Mouse (Mus musculus) hindbrain, postnatal 0 days (tissue): ENCODE data around the gene Hspb2. TPM values are rescaled to one million over a fixed set of nuclear protein-coding genes. Genes with fewer than 3 reads are reported as not detected.
A peak's percentile ranks its signal among the peaks of the same experiment; 100 is the strongest.

Source experiments
- ATAC-seq: fragments of 200-750 bp; cut with Nextera tagmentation; 2 replicates; pipeline ENCODE4 v1.8.0; 2017; ENCODE audit warnings: mild to moderate bottlenecking, moderate TSS enrichment, moderate library complexity
- DNase-seq: peaks from one replicate; pipeline ENCODE4 v3.0.0-alpha.2; 2015; ENCODE audit warnings: low spot score
- H3K27ac ChIP-seq: fragments of 300-500 bp; sonication (generic); 2 replicates; pipeline ENCODE4 v1.5.1; 2014; ENCODE audit warnings: mild to moderate bottlenecking
- H3K27me3 ChIP-seq: fragments of 300-500 bp; sonication (generic); 2 replicates; pipeline ENCODE4 v1.6.1; 2014; ENCODE audit warnings: low read length, mixed read lengths; ENCODE audit not compliant: insufficient read depth
- H3K36me3 ChIP-seq: fragments of 300-500 bp; sonication (generic); 2 replicates; pipeline ENCODE4 v1.6.1; 2014; ENCODE audit warnings: low read length, mixed read lengths; ENCODE audit not compliant: insufficient read depth
- H3K4me1 ChIP-seq: fragments of 300-500 bp; sonication (generic); 2 replicates; pipeline ENCODE4 v1.6.1; 2014; ENCODE audit warnings: antibody characterized with exemption, low read length, mixed read lengths; ENCODE audit not compliant: insufficient read depth
- H3K4me2 ChIP-seq: fragments of 300-500 bp; sonication (generic); 2 replicates; pipeline ENCODE4 v1.6.1; 2014; ENCODE audit warnings: low read depth, mild to moderate bottlenecking, low read length, moderate library complexity, mixed read lengths
- H3K4me3 ChIP-seq: fragments of 300-500 bp; sonication (generic); 2 replicates; pipeline ENCODE4 v1.5.1; 2014; ENCODE audit warnings: low read length
- H3K9ac ChIP-seq: fragments of 300-500 bp; sonication (generic); replicated peaks from 2 replicates; pipeline ENCODE4 v1.6.1; 2014; ENCODE audit warnings: mild to moderate bottlenecking, low read length, moderate library complexity, mixed read lengths
- H3K9me3 ChIP-seq: fragments of 300-500 bp; sonication (generic); 2 replicates; pipeline ENCODE4 v1.6.1; 2016; ENCODE audit warnings: low read length, mixed read lengths
- CTCF ChIP-seq: IDR thresholded peaks from 2 replicates; pipeline ENCODE4 v1.5.1; 2016; ENCODE audit warnings: antibody characterized with exemption, control low read depth, low read depth
- WGBS: fragments of 180-500 bp; shearing (Covaris S2); extraction: QIAGEN DNeasy Blood & Tissue Kit; methylation state at CpG from one replicate; pipeline ENCODE4 v1.1.7; 2014; 5-methylcytosine and 5-hydroxymethylcytosine counted together
- polyA plus RNA-seq: library from polyadenylated mRNA; unstranded; fragments of >200 nt; fragmentation: Nextera tagmentation; extraction: Ambion mirVana; gene quantifications from 2 replicates; pipeline ENCODE4 v1.2.1, GENCODE M21; 2015
- total RNA-seq: library from RNA; depleted of rRNA; stranded (reverse); fragments of >200 nt; gene quantifications from 2 replicates; pipeline ENCODE4 v1.2.3, GENCODE M21; 2014

Gene Hspb2
- total and polyA plus RNA-seq, 2 experiments from 2014 or later = 2.9 to 5.4 TPM

- Histone ChIP-seq H3K4me3 (peak overlapping the region; percentile 87), H3K9me3 (no peaks in the 10 kb centered on the region), H3K36me3 (peaks cover 30% of the 10 kb centered on the region), H3K4me1 (peaks cover 5% of the 10 kb centered on the region; the same call in 1 of the 2 replicates), H3K27me3 (no peaks in the 10 kb centered on the region), H3K9ac (peak overlapping the region; percentile 90), H3K4me2 (peak overlapping the region; percentile 89), H3K27ac (peak overlapping the region; percentile 91)
- no peak for DNase-seq
- 71% methylated on average over 11 of the region's 11 CpGs for WGBS
- no peak for TF ChIP-seq CTCF
- ATAC-seq = no peak
These were observed 24.1 kb upstream of the Hspb2 start for GRCm38 (mm10) chr9:50776162-50776760.

- Histone ChIP-seq H3K9ac (peak overlapping the region; percentile 90), H3K4me1 (peaks cover 5% of the 10 kb centered on the region; the same call in 1 of the 2 replicates), H3K4me2 (peak overlapping the region; percentile 89), H3K4me3 (peak overlapping the region; percentile 87), H3K9me3 (no peaks in the 10 kb centered on the region), H3K27ac (peak overlapping the region; percentile 91), H3K36me3 (peaks cover 24% of the 10 kb centered on the region), H3K27me3 (no peaks in the 10 kb centered on the region)
- DNase-seq (peak; percentile 35), ATAC-seq (peak; percentile 66)
- WGBS = 1% methylated on average over 29 of the region's 30 CpGs
- no peak for TF ChIP-seq CTCF
These were observed 23.5 kb upstream of the Hspb2 start for GRCm38 (mm10) chr9:50775662-50776126.

- no peak for TF ChIP-seq CTCF
- Histone ChIP-seq H3K27ac (peak within 1 kb of the TSS; percentile 91), H3K9ac (peak within 1 kb of the TSS; percentile 90), H3K4me2 (peak within 1 kb of the TSS; percentile 89), H3K36me3 (peaks cover 18% of the 10 kb centered on the region; the same call in 1 of the 2 replicates), H3K4me3 (peak within 1 kb of the TSS; percentile 87), H3K9me3 (no peaks in the 10 kb centered on the region), H3K27me3 (no peaks in the 10 kb centered on the region), H3K4me1 (peaks cover 5% of the 10 kb centered on the region; the same call in 1 of the 2 replicates)
- peak; percentile 81 for ATAC-seq
- 1% methylated on average over 49 of the region's 51 CpGs for WGBS
- peak; percentile 91 for DNase-seq
These were observed 22.9 kb upstream of the Hspb2 start, which contains the start of the genes Alg9 and 1110032A03Rik for GRCm38 (mm10) chr9:50774991-50775612. TSS of gene Alg9 (plus strand) at chr9:50775019. TSS of gene 1110032A03Rik (minus strand) at chr9:50775520.

GRCm38 (mm10) chr9:50774026-50774462 is 21.9 kb upstream of the Hspb2 start:
- 71% methylated on average over 4 of the region's 4 CpGs for WGBS
- 0 out of 2 replicates have a peak overlapping the region, but pooled peaks have one; percentile 2 for H3K9ac ChIP-seq
- TF ChIP-seq CTCF = no peak

GRCm38 (mm10) chr9:50770011-50770410 is 17.9 kb upstream of the Hspb2 start:
- H3K27me3 ChIP-seq = no peaks in the 10 kb centered on the region
- H3K9ac ChIP-seq = no peak overlapping the region
- peaks cover 5% of the 10 kb centered on the region; the same call in 1 of the 2 replicates for H3K36me3 ChIP-seq
- no peak for TF ChIP-seq CTCF
- H3K4me3 ChIP-seq = no peak overlapping the region
- DNase-seq = no peak
- H3K4me2 ChIP-seq = no peak overlapping the region
- no peak for ATAC-seq
- no peak overlapping the region for H3K27ac ChIP-seq
- H3K4me1 ChIP-seq = peaks cover 12% of the 10 kb centered on the region; the same call in 1 of the 2 replicates
- 77% methylated on average over 2 of the region's 2 CpGs for WGBS
- no peaks in the 10 kb centered on the region for H3K9me3 ChIP-seq

More at GRCm38 (mm10) chr9:50774026-50774462, 21.9 kb upstream of the Hspb2 start:
- no peaks in the 10 kb centered on the region for H3K9me3 ChIP-seq
- H3K27ac ChIP-seq = peak overlapping the region; percentile 91; the same call in 1 of the 2 replicates
- peaks cover 9% of the 10 kb centered on the region; the same call in 1 of the 2 replicates for H3K36me3 ChIP-seq
- peaks cover 7% of the 10 kb centered on the region; the same call in 1 of the 2 replicates for H3K4me1 ChIP-seq
- H3K27me3 ChIP-seq = no peaks in the 10 kb centered on the region
- ATAC-seq = no peak
- DNase-seq = no peak
- H3K4me3 ChIP-seq = no peak overlapping the region
- peak overlapping the region; percentile 89 for H3K4me2 ChIP-seq

GRCm38 (mm10) chr9:50768107-50769002 is 16.2 kb upstream of the Hspb2 start, which contains the start of gene Fdxacb1:
TSS of gene Fdxacb1 (plus strand) at chr9:50768236.
- Histone ChIP-seq H3K4me3 (peak within 1 kb of the TSS; percentile 51), H3K27ac (peak within 1 kb of the TSS; percentile 88), H3K4me1 (peaks cover 7% of the 10 kb centered on the region; the same call in 1 of the 2 replicates), H3K9me3 (no peaks in the 10 kb centered on the region), H3K27me3 (no peaks in the 10 kb centered on the region), H3K9ac (peak within 1 kb of the TSS; percentile 59), H3K4me2 (peak within 1 kb of the TSS; percentile 92), H3K36me3 (peaks cover 5% of the 10 kb centered on the region; the same call in 1 of the 2 replicates)
- DNase-seq (peak; percentile 99), ATAC-seq (peak; percentile 96)
- WGBS = 4% methylated on average over 58 of the region's 59 CpGs
- peak; percentile 83 for TF ChIP-seq CTCF
